Mouse (Mus musculus) adrenal gland, postnatal 4 days (tissue): Measurements from ENCODE around the gene Camsap3. TPM values are rescaled to one million over a fixed set of nuclear protein-coding genes. Genes with fewer than 3 reads are reported as not detected.
"Not testable (repeated sequence)": the region's sequence is repeated elsewhere in the genome, so short reads cannot be mapped to it uniquely, and the experiment has no call there.

ENCODE experiments used
- DNase-seq, 2 experiments: peaks; one replicate each; pipeline ENCODE4 v3.0.0; 2021 to 2022; ENCODE audit warnings: low spot score in 2 of 2, mixed read lengths in 2 of 2
- long read RNA-seq, 2 experiments: library from polyadenylated mRNA; stranded (forward); transcript quantifications; one replicate each; pipeline ENCODE4 v2.0.0; 2021
- total RNA-seq, 2 experiments: library from RNA; stranded (reverse); gene quantifications; 2 replicates each; pipeline ENCODE4 v1.2.3; 2021

The Camsap3 gene
- 10 to 100 TPM; 14.2 to 18.5 TPM for total RNA-seq
- long read RNA-seq, experiment 1, full-length matches to known transcripts: 2 of 8 reads
- long read RNA-seq, experiment 1, partial matches to known transcripts: 6 of 8 reads
- long read RNA-seq, experiment 1, other reads (novel, unspliced or antisense): 0 of 8 reads
- long read RNA-seq, experiment 2, full-length matches to known transcripts: 2 of 11 reads
- long read RNA-seq, experiment 2, partial matches to known transcripts: 6 of 11 reads
- long read RNA-seq, experiment 2, other reads (novel, unspliced or antisense): 3 of 11 reads

GRCm38 (mm10) chr8:3586993-3587390, at the start of gene Camsap3:
Gene Camsap3 (plus strand): TSS chr8:3587293.
- DNase-seq: no peak

DNA sequence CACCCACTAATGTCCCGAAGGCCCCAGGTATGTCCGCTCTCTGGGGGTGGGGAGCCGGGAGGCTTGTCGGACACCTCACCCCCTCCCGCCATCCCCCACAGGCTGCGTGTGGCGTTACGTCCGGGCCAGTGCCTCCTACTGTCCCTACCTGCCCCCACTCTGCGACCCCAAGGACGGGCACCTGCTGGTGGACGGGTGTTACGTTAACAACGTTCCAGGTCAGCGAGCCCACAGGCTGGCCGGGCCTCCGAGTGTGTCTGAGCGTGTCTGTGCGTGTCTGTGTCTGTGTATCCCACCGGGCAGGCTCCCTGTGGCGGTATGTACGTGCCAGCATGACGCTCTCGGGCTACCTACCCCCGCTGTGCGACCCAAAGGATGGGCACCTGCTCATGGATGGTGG, 49.4 kb upstream of the Camsap3 start:
- DNase-seq: no peak

DNA sequence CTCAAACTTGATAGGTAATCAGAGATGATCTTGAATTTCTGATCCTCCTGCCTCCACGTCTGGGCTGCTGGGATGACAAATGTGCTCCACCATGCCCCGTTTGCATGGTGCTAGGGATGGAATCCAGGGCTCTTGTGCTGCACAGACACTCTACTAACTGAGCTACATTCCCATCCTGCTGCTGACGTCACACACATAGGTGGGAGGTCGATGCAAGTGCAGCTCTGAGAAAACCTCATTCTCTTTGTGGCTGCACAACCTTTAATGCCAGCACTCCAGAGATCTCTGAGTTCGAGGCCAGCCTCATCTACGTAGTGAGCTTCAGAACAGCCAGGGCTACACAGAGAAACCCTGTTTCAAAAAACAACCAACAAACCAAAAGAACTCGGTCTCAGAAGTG, 47.9 kb upstream of the Camsap3 start:
- no peak for DNase-seq

GRCm38 (mm10) chr8:3540076-3540475, 47.0 kb upstream of the Camsap3 start:
- no peak for DNase-seq

GRCm38 (mm10) chr8:3546511-3546910, 40.6 kb upstream of the Camsap3 start:
- DNase-seq: no peak

DNA sequence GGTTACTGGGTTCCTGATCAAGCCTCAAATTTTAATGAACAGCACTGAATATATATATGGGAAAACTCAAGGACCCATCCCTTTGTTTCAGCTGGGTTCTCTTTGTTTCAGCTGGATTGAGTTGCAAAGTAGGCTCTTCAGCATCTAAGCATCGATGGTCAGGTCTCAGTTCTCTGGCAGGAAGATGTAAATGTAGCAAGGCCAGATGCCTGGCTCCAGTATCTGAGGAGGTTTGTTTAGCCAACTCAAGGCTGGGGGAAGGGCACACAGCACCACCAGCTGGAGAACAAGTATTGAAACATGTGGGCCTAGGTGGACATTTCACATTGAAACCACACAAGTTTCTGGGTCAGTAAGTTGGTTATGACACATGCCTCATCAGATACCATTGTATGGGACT, 34.9 kb upstream of the Camsap3 start:
- no peak for DNase-seq

- no peak for DNase-seq
Observed at GRCm38 (mm10) chr8:3556114-3556513, 31.0 kb upstream of the Camsap3 start.

DNA sequence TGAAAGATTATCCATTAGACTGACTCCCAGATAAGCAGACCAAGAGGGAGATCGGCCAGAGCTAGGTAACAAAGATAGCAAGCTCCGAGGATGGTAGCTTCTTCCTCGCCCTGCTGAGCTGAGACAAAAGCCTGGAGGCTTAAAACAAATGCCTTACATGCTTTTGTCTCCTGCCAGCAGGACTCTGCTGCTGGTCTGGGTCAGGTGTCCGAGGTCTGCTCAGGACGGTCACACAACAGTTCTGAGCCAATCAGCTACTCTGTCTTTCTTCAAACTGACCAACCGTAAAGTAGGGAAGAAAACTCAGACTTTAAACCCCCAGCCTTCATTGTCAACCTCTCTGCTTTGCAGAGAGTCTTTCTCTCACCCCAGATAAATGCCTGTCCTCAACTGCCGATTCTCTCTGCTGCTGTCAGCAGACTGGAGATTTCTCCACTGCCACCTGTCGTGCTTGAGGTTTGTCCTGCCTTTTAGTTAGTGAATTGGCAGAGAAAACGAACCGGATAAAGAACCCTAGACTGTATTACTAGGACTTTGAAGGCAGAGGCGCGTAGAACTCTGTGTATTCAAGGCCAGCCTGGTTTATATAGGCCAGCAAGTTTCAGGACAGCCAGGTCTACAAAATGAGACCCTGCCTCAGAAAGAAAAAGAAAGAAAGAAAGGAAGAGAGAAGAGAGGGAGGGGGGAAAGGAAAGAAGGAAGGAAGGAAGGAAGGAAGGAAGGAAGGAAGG, 19.3 kb upstream of the Camsap3 start, which contains the start of gene C330021F23Rik:
Gene C330021F23Rik, plus strand, starts transcription at position 350 of the 731 bp plus-strand sequence.
- no peak for DNase-seq

GRCm38 (mm10) chr8:3568378-3568777, 18.7 kb upstream of the Camsap3 start:
- DNase-seq: no peak

- no peak for DNase-seq
Observed at GRCm38 (mm10) chr8:3569784-3570183, 17.3 kb upstream of the Camsap3 start.

- DNase-seq: no peak
Observed at GRCm38 (mm10) chr8:3574546-3574945, 12.5 kb upstream of the Camsap3 start.

- DNase-seq: no peak
Observed at GRCm38 (mm10) chr8:3576211-3576960, 10.7 kb upstream of the Camsap3 start.

- DNase-seq: no peak
Observed at GRCm38 (mm10) chr8:3579390-3580364, 7.4 kb upstream of the Camsap3 start.

DNA sequence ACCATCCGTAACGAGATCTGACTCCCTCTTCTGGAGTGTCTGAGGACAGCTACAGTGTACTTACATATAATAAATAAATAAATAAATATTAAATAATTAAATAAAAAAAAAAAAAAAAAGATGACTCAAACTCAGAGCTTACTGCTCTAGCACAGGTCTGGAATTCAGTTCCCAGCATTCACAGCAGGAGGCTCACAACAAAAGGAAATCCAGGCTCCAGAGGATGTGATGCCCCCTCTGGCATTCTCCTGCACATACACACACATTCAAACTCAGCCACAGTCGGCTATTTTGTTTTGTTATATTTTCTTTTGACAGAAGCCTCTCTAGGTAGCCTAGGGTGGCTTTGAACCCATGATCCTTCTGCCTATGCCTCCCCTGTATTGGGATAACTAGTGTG, 5.1 kb upstream of the Camsap3 start:
- not testable (repeated sequence) for DNase-seq

DNA sequence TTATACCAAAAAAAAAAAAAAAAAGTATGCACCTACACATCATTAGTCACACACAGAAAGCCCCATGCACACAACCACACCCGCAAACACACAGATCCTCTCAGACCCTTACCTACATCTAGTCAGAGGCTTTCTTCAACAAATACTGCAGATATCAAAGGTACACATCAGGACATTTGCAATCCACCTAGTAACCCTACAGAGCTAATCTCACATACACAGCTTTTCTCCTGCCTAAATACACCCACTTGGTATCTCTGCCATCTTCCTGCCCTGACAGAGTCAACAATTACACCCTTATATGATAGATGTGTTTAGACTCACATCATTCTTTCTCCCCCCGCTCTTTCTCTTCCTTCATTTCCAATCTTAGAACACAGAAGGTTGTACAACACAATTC, 641 bp upstream of the Camsap3 start:
- DNase-seq: no peak

DNA sequence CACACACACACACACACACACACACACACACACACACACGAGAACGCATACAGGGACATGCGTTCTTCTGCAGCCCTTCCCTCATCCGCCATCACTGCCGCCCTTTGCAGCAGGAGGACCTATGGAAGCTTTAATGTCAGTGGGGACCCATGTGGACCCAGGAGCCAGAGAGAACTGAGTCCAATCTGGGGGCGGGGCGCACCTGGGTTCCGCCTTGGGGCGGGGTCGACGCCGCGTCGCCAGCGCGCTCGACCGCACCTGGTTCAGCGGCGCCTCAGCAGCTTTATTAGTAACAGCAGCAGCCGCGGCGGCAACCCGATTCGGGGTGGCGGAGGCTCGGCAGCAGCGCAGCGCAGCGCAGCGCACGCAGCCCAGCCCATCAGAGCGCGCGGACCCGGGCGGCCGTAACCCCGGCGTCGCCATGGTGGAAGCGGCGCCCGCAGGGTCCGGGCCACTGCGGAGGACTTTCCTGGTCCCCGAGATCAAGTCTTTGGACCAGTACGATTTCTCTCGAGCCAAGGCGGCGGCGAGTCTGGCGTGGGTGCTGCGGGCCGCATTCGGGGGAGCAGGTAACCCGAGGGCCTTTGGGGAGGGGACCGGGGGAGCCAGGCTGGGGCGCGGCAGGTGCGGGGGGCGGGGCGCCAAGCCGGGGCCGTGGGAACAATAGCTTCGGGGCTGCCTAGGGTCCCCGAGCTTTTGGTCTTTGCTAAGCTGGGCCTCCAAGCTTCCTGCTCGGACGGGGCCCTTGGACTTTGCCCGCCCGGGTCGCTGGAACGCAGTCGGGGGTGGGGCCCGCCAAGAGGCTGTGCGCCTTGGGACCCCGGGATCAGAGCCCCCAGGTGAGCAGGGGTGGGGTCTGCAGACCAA, 531 bp downstream of the Camsap3 start:
- DNase-seq: no peak

DNA sequence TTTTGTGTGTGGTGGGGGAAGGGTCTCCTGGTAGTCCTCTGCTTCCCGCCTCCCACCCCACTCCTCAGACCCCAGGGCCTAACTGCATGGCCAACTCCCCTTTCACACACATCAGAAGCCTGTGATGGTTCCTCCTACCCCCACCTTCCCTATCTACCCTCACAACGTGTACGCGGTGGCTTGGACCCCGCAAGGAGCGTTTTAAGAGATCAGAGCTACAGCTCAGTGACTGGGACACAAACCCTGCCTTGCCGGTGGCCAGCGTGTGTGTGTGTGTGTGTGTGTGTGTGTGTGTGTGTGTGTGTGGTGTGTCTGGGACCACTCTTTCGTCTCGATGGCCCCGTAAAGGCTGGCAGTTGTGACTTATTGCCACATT, 1.2 kb downstream of the Camsap3 start:
- no peak for DNase-seq

DNA sequence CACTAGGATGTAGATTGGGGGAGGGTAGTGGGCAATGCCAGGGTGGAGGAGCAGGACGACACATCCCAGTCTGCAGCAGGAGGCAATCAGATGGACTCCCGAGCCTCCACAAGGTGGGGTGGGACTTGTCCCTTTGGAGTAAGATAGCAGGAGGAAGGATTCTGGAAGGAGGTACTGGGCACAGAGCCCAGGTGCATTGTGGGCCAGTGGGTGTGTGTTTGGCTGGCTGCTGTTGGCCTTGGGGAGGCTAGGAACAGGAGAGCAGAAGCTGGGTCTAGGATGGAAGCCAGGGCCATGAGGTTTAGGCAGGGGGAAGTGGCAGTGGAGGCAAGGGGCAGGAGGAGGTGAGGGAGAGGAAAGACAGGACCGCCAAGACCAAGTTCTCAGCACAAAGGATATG, 6.4 kb downstream of the Camsap3 start:
- no peak for DNase-seq

- no peak for DNase-seq
Observed at GRCm38 (mm10) chr8:3594466-3594865, 7.4 kb downstream of the Camsap3 start.

GRCm38 (mm10) chr8:3598054-3598453, 11.0 kb downstream of the Camsap3 start:
- no peak for DNase-seq
